Mouse (Mus musculus) forebrain, embryonic 14.5 days (tissue): ENCODE results near the gene Asgr1. TPM values are rescaled to one million over a fixed set of nuclear protein-coding genes. Genes with fewer than 3 reads are reported as not detected.

Source experiments
- ATAC-seq: fragments of 200-750 bp; cut with Nextera tagmentation; 2 replicates; pipeline ENCODE4 v1.8.0; 2017; ENCODE audit warnings: mild to moderate bottlenecking, moderate library complexity
- DNase-seq: peaks from one replicate; pipeline ENCODE4 v3.0.0-alpha.2; 2015; ENCODE audit warnings: low spot score
- H3K27ac ChIP-seq: fragments of 300-500 bp; sonication (generic); 2 replicates; pipeline ENCODE4 v1.5.1; 2014; ENCODE audit warnings: low read depth, mild to moderate bottlenecking, control low read depth, low read length, moderate library complexity
- H3K27me3 ChIP-seq: fragments of 300-500 bp; sonication (generic); replicated peaks from 2 replicates; pipeline ENCODE4 v1.6.1; 2014; ENCODE audit warnings: low read length, control low read depth, mixed read lengths; ENCODE audit not compliant: control insufficient read depth, insufficient read depth
- H3K36me3 ChIP-seq: fragments of 300-500 bp; sonication (generic); 2 replicates; pipeline ENCODE4 v1.6.1; 2014; ENCODE audit warnings: low read length, control low read depth; ENCODE audit not compliant: control insufficient read depth, insufficient read depth
- H3K4me1 ChIP-seq: fragments of 300-500 bp; sonication (generic); 2 replicates; pipeline ENCODE4 v1.6.1; 2014; ENCODE audit warnings: antibody characterized with exemption, low read length, control low read depth; ENCODE audit not compliant: control insufficient read depth, insufficient read depth
- H3K4me2 ChIP-seq: fragments of 300-500 bp; sonication (generic); 2 replicates; pipeline ENCODE4 v1.6.1; 2014; ENCODE audit warnings: mild to moderate bottlenecking, control low read depth, low read length
- H3K4me3 ChIP-seq: fragments of 300-500 bp; sonication (generic); 2 replicates; pipeline ENCODE4 v1.5.1; 2014; ENCODE audit warnings: low read depth, low read length, control low read depth
- H3K9ac ChIP-seq: fragments of 300-500 bp; sonication (generic); 2 replicates; pipeline ENCODE4 v1.6.1; 2014; ENCODE audit warnings: mild to moderate bottlenecking, low read length, control low read depth, moderate library complexity
- H3K9me3 ChIP-seq: fragments of 300-500 bp; sonication (generic); replicated peaks from 2 replicates; pipeline ENCODE4 v1.6.1; 2016; ENCODE audit warnings: low read length, control low read depth, mixed read lengths; ENCODE audit not compliant: control insufficient read depth
- WGBS: fragments of 180-500 bp; shearing (Covaris S2); extraction: QIAGEN DNeasy Blood & Tissue Kit; methylation state at CpG from one replicate; pipeline ENCODE4 v1.1.7; 2014; 5-methylcytosine and 5-hydroxymethylcytosine counted together
- polyA plus RNA-seq: library from polyadenylated mRNA; unstranded; fragments of >200 nt; fragmentation: Nextera tagmentation; extraction: Ambion mirVana; gene quantifications from 2 replicates; pipeline ENCODE4 v1.2.1, GENCODE M21; 2014

Gene Asgr1
- polyA plus RNA-seq: 2.0 and 2.1 TPM in 2 replicates

- 86% methylated on average over 10 of the region's 10 CpGs for WGBS
- ATAC-seq: no peak
- no peak within 1 kb of the TSS for H3K4me2 ChIP-seq
- no peaks in the 10 kb centered on the region for H3K9me3 ChIP-seq
- no peak within 1 kb of the TSS for H3K4me3 ChIP-seq
- H3K27ac ChIP-seq: no peak within 1 kb of the TSS
- no peaks in the 10 kb centered on the region for H3K27me3 ChIP-seq
- DNase-seq: no peak
- H3K9ac ChIP-seq: no peak within 1 kb of the TSS
- no peaks in the 10 kb centered on the region for H3K36me3 ChIP-seq
- H3K4me1 ChIP-seq: no peaks in the 10 kb centered on the region
These were observed at the start of gene Asgr1 for GRCm38 (mm10) chr11:70053898-70054570. TSS of gene Asgr1 (plus strand) at chr11:70054085.

GRCm38 (mm10) chr11:70005521-70005920 lies 48.4 kb upstream of the Asgr1 start:
- DNase-seq (no peak), ATAC-seq (no peak)
- peaks cover 22% of the 10 kb centered on the region for H3K4me1 ChIP-seq
- no peak overlapping the region for H3K4me2 ChIP-seq
- H3K9me3 ChIP-seq: no peaks in the 10 kb centered on the region
- no peak overlapping the region for H3K4me3 ChIP-seq
- peaks cover 64% of the 10 kb centered on the region for H3K36me3 ChIP-seq
- no peak overlapping the region for H3K27ac ChIP-seq
- 53% methylated on average over 5 of the region's 5 CpGs for WGBS
- no peaks in the 10 kb centered on the region for H3K27me3 ChIP-seq
- H3K9ac ChIP-seq: no peak overlapping the region

- H3K27me3 ChIP-seq: no peaks in the 10 kb centered on the region
- ATAC-seq (no peak), DNase-seq (no peak)
- no peak overlapping the region for H3K4me3 ChIP-seq
- no peaks in the 10 kb centered on the region for H3K9me3 ChIP-seq
- H3K4me2 ChIP-seq: no peak overlapping the region
- peaks cover 3% of the 10 kb centered on the region; the same call in 1 of the 2 replicates for H3K4me1 ChIP-seq
- 92% methylated on average over 6 of the region's 6 CpGs for WGBS
- H3K27ac ChIP-seq: no peak overlapping the region
- H3K36me3 ChIP-seq: peaks cover 90% of the 10 kb centered on the region
- no peak overlapping the region for H3K9ac ChIP-seq
These were observed 43.9 kb upstream of the Asgr1 start for GRCm38 (mm10) chr11:70010033-70010432.

- no peaks in the 10 kb centered on the region for H3K9me3 ChIP-seq
- H3K4me2 ChIP-seq: no peak overlapping the region
- DNase-seq: no peak
- H3K36me3 ChIP-seq: peaks cover 85% of the 10 kb centered on the region
- 90% methylated on average over 12 of the region's 12 CpGs for WGBS
- no peak overlapping the region for H3K9ac ChIP-seq
- no peaks in the 10 kb centered on the region for H3K27me3 ChIP-seq
- no peak overlapping the region for H3K4me3 ChIP-seq
- no peak overlapping the region for H3K27ac ChIP-seq
- peaks cover 3% of the 10 kb centered on the region; the same call in 1 of the 2 replicates for H3K4me1 ChIP-seq
- no peak for ATAC-seq
These were observed 43.3 kb upstream of the Asgr1 start for GRCm38 (mm10) chr11:70010548-70010947.

GRCm38 (mm10) chr11:70010961-70011360 lies 42.9 kb upstream of the Asgr1 start:
- Histone ChIP-seq H3K27ac (no peak overlapping the region), H3K9ac (no peak overlapping the region), H3K9me3 (no peaks in the 10 kb centered on the region), H3K4me3 (no peak overlapping the region), H3K4me1 (peaks cover 3% of the 10 kb centered on the region; the same call in 1 of the 2 replicates), H3K4me2 (no peak overlapping the region), H3K27me3 (no peaks in the 10 kb centered on the region), H3K36me3 (peaks cover 81% of the 10 kb centered on the region)
- no peak for DNase-seq
- 90% methylated on average over 10 of the region's 10 CpGs for WGBS
- ATAC-seq: no peak

- no peak overlapping the region for H3K4me3 ChIP-seq
- no peaks in the 10 kb centered on the region for H3K9me3 ChIP-seq
- WGBS: 86% methylated on average over 9 of the region's 9 CpGs
- H3K36me3 ChIP-seq: peaks cover 62% of the 10 kb centered on the region
- DNase-seq (no peak), ATAC-seq (no peak)
- H3K4me1 ChIP-seq: peaks cover 10% of the 10 kb centered on the region
- no peaks in the 10 kb centered on the region for H3K27me3 ChIP-seq
- H3K27ac ChIP-seq: no peak overlapping the region
- H3K9ac ChIP-seq: no peak overlapping the region
- no peak overlapping the region for H3K4me2 ChIP-seq
These were observed 41.0 kb upstream of the Asgr1 start for GRCm38 (mm10) chr11:70012931-70013330.

- no peaks in the 10 kb centered on the region for H3K27me3 ChIP-seq
- peaks cover 11% of the 10 kb centered on the region for H3K4me1 ChIP-seq
- H3K4me2 ChIP-seq: no peak overlapping the region
- no peak overlapping the region for H3K4me3 ChIP-seq
- H3K36me3 ChIP-seq: peaks cover 57% of the 10 kb centered on the region
- DNase-seq: no peak
- ATAC-seq: no peak
- H3K9me3 ChIP-seq: no peaks in the 10 kb centered on the region
- H3K27ac ChIP-seq: no peak overlapping the region
- WGBS: 80% methylated on average over 3 of the region's 3 CpGs
- H3K9ac ChIP-seq: no peak overlapping the region
These were observed 40.5 kb upstream of the Asgr1 start for GRCm38 (mm10) chr11:70013408-70013807.

GRCm38 (mm10) chr11:70014051-70014450 lies 39.8 kb upstream of the Asgr1 start:
- ATAC-seq (no peak), DNase-seq (no peak)
- H3K27ac ChIP-seq: no peak overlapping the region
- peaks cover 12% of the 10 kb centered on the region for H3K4me1 ChIP-seq
- no peaks in the 10 kb centered on the region for H3K9me3 ChIP-seq
- no peak overlapping the region for H3K9ac ChIP-seq
- H3K27me3 ChIP-seq: no peaks in the 10 kb centered on the region
- peaks cover 50% of the 10 kb centered on the region for H3K36me3 ChIP-seq
- no peak overlapping the region for H3K4me3 ChIP-seq
- 65% methylated on average over 5 of the region's 5 CpGs for WGBS
- H3K4me2 ChIP-seq: no peak overlapping the region

- peak within 1 kb of the TSS; percentile 75 for H3K9ac ChIP-seq
- DNase-seq: peak; percentile 89
- no peaks in the 10 kb centered on the region for H3K27me3 ChIP-seq
- no peaks in the 10 kb centered on the region for H3K9me3 ChIP-seq
- H3K27ac ChIP-seq: peak within 1 kb of the TSS; percentile 29; the same call in 1 of the 2 replicates
- H3K4me1 ChIP-seq: peaks cover 22% of the 10 kb centered on the region
- H3K4me3 ChIP-seq: peak within 1 kb of the TSS; percentile 45
- under 1% methylated on average over 35 of the region's 35 CpGs for WGBS
- peaks cover 41% of the 10 kb centered on the region for H3K36me3 ChIP-seq
- peak within 1 kb of the TSS; percentile 80 for H3K4me2 ChIP-seq
- peak; percentile 81 for ATAC-seq
These were observed 38.9 kb upstream of the Asgr1 start, which contains the start of gene Acadvl for GRCm38 (mm10) chr11:70014880-70015558. TSS of gene Acadvl (minus strand) at chr11:70015411.
